Mouse (Mus musculus) liver, embryonic 14 days (tissue): Measurements from ENCODE around the gene Gm9913. TPM values are rescaled to one million over a fixed set of nuclear protein-coding genes. Genes with fewer than 3 reads are reported as not detected.

ENCODE experiments used
- polyA plus RNA-seq: library from polyadenylated mRNA; depleted of rRNA; stranded (reverse); fragments of >200 nt; gene quantifications from 2 replicates; pipeline ENCODE4 v1.2.3, GENCODE M21; 2012; rRNA removed

Gene Gm9913
- 0.01 TPM in 1 of 2 replicates, not detected in the other for polyA plus RNA-seq

GRCm38 (mm10) chr2:125505006-125505745 lies at the start of gene Gm9913:
Gm9913 (plus strand) TSS chr2:125505089.

GRCm38 (mm10) chr2:125507893-125508292 lies 3.0 kb downstream of the Gm9913 start, which contains the start of gene Fbn1:
Fbn1 (minus strand) TSS chr2:125507993.

Other genes starting within 250 kb of the Gm9913 start
- gene Fbn1, start 2.9 kb downstream of the Gm9913 start, polyA plus RNA-seq, result 0.73 and 1.0 TPM in 2 replicates
- gene Cep152, start 120.0 kb downstream of the Gm9913 start, polyA plus RNA-seq, result 4.5 and 5.1 TPM in 2 replicates
- gene Eid1, start 168.0 kb downstream of the Gm9913 start, polyA plus RNA-seq, result 25.8 and 29.6 TPM in 2 replicates
- 0.51 and 0.70 TPM in 2 replicates for gene Shc4, start 219.1 kb downstream of the Gm9913 start, polyA plus RNA-seq